Mouse (Mus musculus): ENCODE data around the gene Scnm1.

DNA sequence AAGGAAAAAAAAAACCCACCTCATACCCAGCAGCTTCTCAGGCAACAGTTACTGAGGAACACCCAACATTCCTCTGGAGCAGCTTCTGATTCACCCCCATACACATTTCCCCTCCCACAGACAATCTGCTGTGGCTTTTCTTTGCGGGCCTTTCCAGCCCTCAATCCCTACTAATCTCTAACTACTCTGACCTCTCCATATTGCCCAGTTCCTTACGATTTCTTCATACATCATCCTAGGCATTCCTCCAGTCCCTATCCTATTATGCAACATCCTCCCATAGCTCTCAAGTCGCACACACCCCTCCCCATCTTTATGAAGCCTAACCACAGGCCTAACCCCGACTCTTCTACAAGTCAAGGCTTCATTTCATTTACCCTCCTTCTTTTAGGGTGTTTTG is 28.7 kb downstream of the Scnm1 start:
- TF ChIP-seq CTCF (conservative IDR thresholded peaks at IDR 0.05; ENCODE audit: insufficient read depth, insufficient read length, low read depth, low read length) (no peak), POLR2A (IDR thresholded peaks at IDR 0.05; ENCODE audit: low read depth, low read length) (no peak)

All from kidney, adult 2 months (tissue).